8 mouse cellular contexts compared by ENCODE assay signal in genomic region chr3:136669231-136670109, GRCm38 (mm10). TPM values are rescaled to one million over a fixed set of nuclear protein-coding genes. Genes with fewer than 3 reads are reported as not detected.
DNase-seq lines count a peak whose midpoint lies in the region; ATAC-seq and TF ChIP-seq lines count a peak whose summit lies in the region.

No protein-coding gene starts in this region.

- TF ChIP-seq CTCF in liver, adult 2 months (IDR thresholded peaks at IDR 0.05; ENCODE audit: low read depth, low read length): no peak

- WGBS in heart, embryonic 11.5 days (ENCODE audit: insufficient replicate concordance): under 1% methylated on average over 49 of the region's 56 CpGs
- WGBS in kidney, embryonic 16.5 days: 1% methylated on average over 49 of the region's 56 CpGs
- WGBS in liver, adult 2 months: under 1% methylated on average over 48 of the region's 56 CpGs

- peak; percentile 99 for DNase-seq in B cell, adult 2 months
- DNase-seq in brain, adult 2 months (ENCODE audit: low read depth, low spot score): peak; percentile 99
- peak; percentile 88 for DNase-seq in liver, adult 2 months (ENCODE audit: extremely low read depth, low read depth, low spot score)
- peak; percentile 99 for DNase-seq in splenic B cell, adult 2 months (ENCODE audit: low read depth, low spot score)

- peak; percentile 99 for ATAC-seq in erythroblast, adult 5-6 weeks (replicated peaks; ENCODE audit: low FRiP score, poor library complexity, severe bottlenecking)
- peak; percentile 99 for ATAC-seq in heart, embryonic 11.5 days (replicated peaks; ENCODE audit: insufficient number of reproducible peaks, low FRiP score, low TSS enrichment)
- ATAC-seq in kidney, embryonic 16.5 days (ENCODE audit: low FRiP score, low TSS enrichment): peak; percentile 98

- peaks cover 6% of the 10 kb centered on the region; the same call in 1 of the 2 replicates for H3K79me2 ChIP-seq in liver, adult 2 months (ENCODE audit: control insufficient read depth, insufficient read depth, low read length)
- peaks cover 30% of the 10 kb centered on the region for H3K79me2 ChIP-seq in myocyte (ENCODE audit: control insufficient read depth, insufficient read depth)

- TF ChIP-seq POLR2A in liver, adult 2 months (IDR thresholded peaks at IDR 0.05; ENCODE audit: extremely low read depth, insufficient read depth, low read length): peak; percentile 96
- peak; percentile 65 for TF ChIP-seq POLR2A in myocyte (IDR thresholded peaks at IDR 0.05; ENCODE audit: insufficient read length, low read depth)

- H3K4me3 ChIP-seq in heart, embryonic 11.5 days (ENCODE audit: low read depth, low read length): peak overlapping the region; percentile 88
- peak overlapping the region; percentile 91 for H3K4me3 ChIP-seq in kidney, embryonic 16.5 days (ENCODE audit: low read length)
- peak overlapping the region; percentile 84 for H3K4me3 ChIP-seq in liver, adult 2 months (ENCODE audit: insufficient read depth, low read depth, low read length)
- H3K4me3 ChIP-seq in myocyte: peak overlapping the region; percentile 73

- peak overlapping the region; percentile 94 for H3K27ac ChIP-seq in heart, embryonic 11.5 days (ENCODE audit: low read depth, low read length)
- peak overlapping the region; percentile 95 for H3K27ac ChIP-seq in kidney, embryonic 16.5 days (ENCODE audit: low read length)
- H3K27ac ChIP-seq in liver, adult 2 months (replicated peaks; ENCODE audit: insufficient read depth, low read depth, low read length): peak overlapping the region; percentile 79

- no peaks in the 10 kb centered on the region for H3K36me3 ChIP-seq in heart, embryonic 11.5 days (ENCODE audit: control insufficient read depth, insufficient read depth, low read length)
- H3K36me3 ChIP-seq in kidney, embryonic 16.5 days (ENCODE audit: insufficient read depth, low read length): no peaks in the 10 kb centered on the region
- H3K36me3 ChIP-seq in liver, adult 2 months (ENCODE audit: control insufficient read depth, insufficient read depth, low read length): no peaks in the 10 kb centered on the region
- no peaks in the 10 kb centered on the region for H3K36me3 ChIP-seq in myocyte (ENCODE audit: control insufficient read depth, insufficient read depth)
- peaks cover 2% of the 10 kb centered on the region; the same call in 1 of the 2 replicates for H3K36me3 ChIP-seq in splenic B cell, adult 2 months (ENCODE audit: control insufficient read depth, insufficient read depth, low read length, poor library complexity, severe bottlenecking)

- peak overlapping the region; percentile 90 for H3K9ac ChIP-seq in heart, embryonic 11.5 days (ENCODE audit: low read depth, low read length)
- peak overlapping the region; percentile 87 for H3K9ac ChIP-seq in kidney, embryonic 16.5 days (replicated peaks; ENCODE audit: low read length)
- peak overlapping the region; percentile 91 for H3K9ac ChIP-seq in liver, adult 2 months (ENCODE audit: low read depth, low read length)

- H3K27me3 ChIP-seq in heart, embryonic 11.5 days (ENCODE audit: control insufficient read depth, insufficient read depth, low read length): no peaks in the 10 kb centered on the region
- H3K27me3 ChIP-seq in kidney, embryonic 16.5 days (ENCODE audit: insufficient read depth, low read length): no peaks in the 10 kb centered on the region
- H3K27me3 ChIP-seq in liver, adult 2 months (ENCODE audit: control insufficient read depth, insufficient read depth, low read length): no peaks in the 10 kb centered on the region
- no peaks in the 10 kb centered on the region for H3K27me3 ChIP-seq in myocyte (ENCODE audit: control insufficient read depth, insufficient read depth, insufficient read length)
- no peaks in the 10 kb centered on the region for H3K27me3 ChIP-seq in splenic B cell, adult 2 months (ENCODE audit: control insufficient read depth, insufficient read depth, low read length, poor library complexity, severe bottlenecking)

- peak overlapping the region; percentile 66 for H3K4me2 ChIP-seq in heart, embryonic 11.5 days
- peak overlapping the region; percentile 63 for H3K4me2 ChIP-seq in kidney, embryonic 16.5 days (replicated peaks; ENCODE audit: low read depth, low read length)
- H3K4me2 ChIP-seq in myocyte (ENCODE audit: low read depth): peak overlapping the region; percentile 87

- peaks cover 10% of the 10 kb centered on the region for H3K4me1 ChIP-seq in heart, embryonic 11.5 days (ENCODE audit: control insufficient read depth, insufficient read depth, low read length)
- peaks cover 20% of the 10 kb centered on the region for H3K4me1 ChIP-seq in kidney, embryonic 16.5 days (ENCODE audit: insufficient read depth, low read length)
- H3K4me1 ChIP-seq in liver, adult 2 months (ENCODE audit: control insufficient read depth, insufficient read depth, low read length): peaks cover 13% of the 10 kb centered on the region

- H3ac ChIP-seq in myocyte (ENCODE audit: control insufficient read depth, insufficient read length): peak overlapping the region; percentile 84

- H3K9me3 ChIP-seq in heart, embryonic 11.5 days (replicated peaks; ENCODE audit: control insufficient read depth, low read length): no peaks in the 10 kb centered on the region
- H3K9me3 ChIP-seq in kidney, embryonic 16.5 days (ENCODE audit: low read length): no peaks in the 10 kb centered on the region

TF ChIP-seq in myocyte, 11 proteins besides CTCF, POLR2A, EP300 and RAD21:
- TF ChIP-seq MAX (IDR thresholded peaks at IDR 0.05; ENCODE audit: low read depth) (no peak), MYOD1 (IDR thresholded peaks at IDR 0.05; ENCODE audit: control insufficient read depth in 1 of 3, insufficient read length in 2 of 3, low read depth in 2 of 3) (peak in 2 of 3 experiments; percentile 93 to 97), POLR2AphosphoS2 (IDR thresholded peaks at IDR 0.05; ENCODE audit: insufficient read length, low read depth) (peak; percentile 40), SRF (IDR thresholded peaks at IDR 0.05; ENCODE audit: control insufficient read depth, insufficient read length, low read depth) (no peak), USF1 (IDR thresholded peaks at IDR 0.05; ENCODE audit: low read depth) (no peak), REST (IDR thresholded peaks at IDR 0.05; ENCODE audit: insufficient read depth, insufficient read length) (peak; percentile 2), E2F4 (IDR thresholded peaks at IDR 0.05; ENCODE audit: insufficient read depth) (no peak), TCF3 (IDR thresholded peaks at IDR 0.05; ENCODE audit: insufficient read length, low read depth) (peak; percentile 87), MYOG (IDR thresholded peaks at IDR 0.05; ENCODE audit: control insufficient read depth in 1 of 3, insufficient read depth in 1 of 3, insufficient read length in 2 of 3, low read depth in 2 of 3) (peak; percentile 74 to 98 (median 97)), CEBPB (IDR thresholded peaks at IDR 0.05; ENCODE audit: insufficient read depth, poor library complexity, severe bottlenecking) (no peak), TCF12 (IDR thresholded peaks at IDR 0.05; ENCODE audit: insufficient read depth, poor library complexity, severe bottlenecking) (peak; percentile 37)

RNA-seq across cellular contexts. Expression of gene Ppp3ca, which starts 0.5 kb away (rescaled TPM):
- 23.2 and 23.8 TPM in 2 replicates for total RNA-seq in erythroblast, adult 5-6 weeks (2015; ENCODE audit: low replicate concordance)
- total RNA-seq in erythroblast, adult 5-6 weeks (2017; ENCODE audit: low replicate concordance): 19.4 and 25.1 TPM in 2 replicates
- 52.2 and 54.9 TPM in 2 replicates for polyA plus RNA-seq in heart, embryonic 11.5 days (2014; fragmentation: Nextera tagmentation; extraction: Ambion mirVana)
- 50.7 and 56.9 TPM in 2 replicates for polyA plus RNA-seq in kidney, embryonic 16.5 days (2015; fragmentation: Nextera tagmentation; extraction: Ambion mirVana)
- total RNA-seq in liver, adult 2 months (2014; rRNA removed): 21.7 and 23.0 TPM in 2 replicates
- 9.0 and 9.8 TPM in 2 replicates for polyA plus RNA-seq in liver, adult 2 months (2012; rRNA removed)
- polyA plus RNA-seq in myocyte (2012; fragmentation: generic; extraction: Trizol): 34.0 TPM

Comparison
In these comparisons a context has a peak if more than half of its experiments do, and no peak if none do; other contexts are left out.
1. Peak in every context shown above with its lines: DNase-seq, ATAC-seq, H3K4me3 ChIP-seq and H3K27ac ChIP-seq.